Mouse (Mus musculus): ENCODE results near the gene Oca2.
A peak's percentile ranks its signal among the peaks of the same experiment; 100 is the strongest.

Gene Oca2

DNA sequence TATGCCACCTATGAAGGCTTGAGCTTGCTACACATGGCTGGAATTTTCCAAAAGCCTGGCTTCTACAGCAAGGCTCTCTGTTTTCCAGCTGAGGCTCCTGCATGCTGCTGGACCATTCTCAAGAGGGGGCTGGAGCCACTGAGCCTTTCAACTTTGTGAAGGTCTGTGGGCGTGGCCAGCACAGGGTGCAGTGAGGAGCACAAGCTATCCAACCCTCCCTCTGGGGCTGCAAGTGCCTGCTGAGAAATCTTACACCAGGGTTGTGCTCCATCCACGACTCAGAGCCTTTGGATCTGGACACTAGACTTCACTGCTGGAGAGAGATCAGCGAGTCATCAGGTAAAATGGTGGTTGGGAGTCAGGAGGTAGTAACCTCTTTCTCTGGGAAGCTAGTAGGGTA is at the start of gene Oca2:
Gene Oca2, plus strand, starts transcription at position 218 of the 400 bp plus-strand sequence.
- DNase-seq (ENCODE audit: low spot score) = no peak

DNA sequence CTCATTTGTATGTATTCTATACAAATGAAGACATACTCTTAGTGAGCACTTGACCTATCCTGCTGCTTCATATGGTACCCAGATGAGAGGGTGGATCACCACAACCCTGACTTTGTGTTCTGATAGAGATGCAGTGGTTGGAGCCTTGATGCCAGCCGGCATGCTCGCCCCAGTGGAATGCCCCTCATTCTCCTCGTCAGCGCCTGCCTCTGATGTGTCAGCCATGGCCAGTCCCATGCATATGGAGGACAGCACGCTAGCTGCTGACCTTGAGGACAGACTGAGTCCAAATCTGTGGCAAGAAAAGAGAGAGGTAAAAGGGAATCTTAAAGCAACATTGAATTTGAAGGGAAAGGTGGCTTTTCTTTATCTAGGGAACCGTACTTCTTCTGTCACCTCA is 48.5 kb upstream of the Oca2 start:
- no peak for DNase-seq (ENCODE audit: low spot score)

DNA sequence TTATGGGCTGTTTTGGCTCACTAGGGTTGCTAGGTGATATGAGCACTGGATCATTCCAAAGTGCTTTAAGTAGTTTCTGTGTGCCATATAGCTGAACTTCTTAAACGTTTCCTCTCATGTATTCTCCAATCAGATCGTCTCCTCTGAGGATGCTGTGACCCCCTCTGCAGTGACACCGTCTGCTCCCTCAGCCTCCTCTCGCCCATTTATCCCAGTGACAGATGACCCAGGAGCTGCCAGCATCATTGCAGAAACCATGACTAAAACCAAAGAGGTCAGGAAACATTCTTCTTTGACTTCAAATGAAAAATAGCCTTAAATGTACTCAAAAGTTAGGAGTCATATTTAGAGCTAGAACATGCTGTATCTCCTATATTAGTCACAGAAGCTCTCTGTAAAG is 47.9 kb upstream of the Oca2 start:
- no peak for DNase-seq (ENCODE audit: low spot score)

DNA sequence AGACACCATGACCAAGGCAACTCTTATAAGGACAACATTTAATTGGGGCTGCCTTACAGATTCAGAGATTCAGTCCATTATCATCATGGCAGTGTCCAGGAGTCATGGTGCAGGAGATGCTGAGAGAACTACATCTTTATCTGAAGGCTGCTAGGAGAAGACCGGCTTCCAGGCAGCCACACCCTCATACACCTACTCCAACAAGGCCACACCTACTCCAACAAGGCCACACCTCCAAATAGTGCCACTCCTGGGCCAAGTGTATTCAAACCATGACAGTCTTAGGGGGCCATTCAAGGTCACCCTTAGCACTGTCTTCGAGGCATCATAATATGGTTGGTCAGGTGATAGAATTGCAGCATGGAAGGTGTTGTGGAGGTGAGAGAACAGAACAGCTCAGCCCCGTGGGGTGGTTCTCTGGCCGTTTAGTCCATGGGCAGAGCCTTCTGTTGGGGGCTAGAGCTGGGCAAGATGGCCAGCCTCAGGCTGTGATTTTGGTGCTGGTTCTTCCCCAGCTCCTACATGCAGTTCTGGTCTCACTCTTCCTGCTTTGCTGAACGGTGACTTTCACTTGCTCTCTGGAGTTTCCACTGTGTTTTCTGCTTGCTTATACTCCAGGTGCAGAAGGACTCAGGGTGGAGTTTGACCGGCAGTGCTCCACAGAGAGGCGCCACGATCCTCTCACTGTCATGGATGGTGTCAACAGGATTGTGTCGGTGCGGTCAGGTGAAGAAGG is 37.9 kb upstream of the Oca2 start:
- no peak for DNase-seq (ENCODE audit: low spot score)

DNA sequence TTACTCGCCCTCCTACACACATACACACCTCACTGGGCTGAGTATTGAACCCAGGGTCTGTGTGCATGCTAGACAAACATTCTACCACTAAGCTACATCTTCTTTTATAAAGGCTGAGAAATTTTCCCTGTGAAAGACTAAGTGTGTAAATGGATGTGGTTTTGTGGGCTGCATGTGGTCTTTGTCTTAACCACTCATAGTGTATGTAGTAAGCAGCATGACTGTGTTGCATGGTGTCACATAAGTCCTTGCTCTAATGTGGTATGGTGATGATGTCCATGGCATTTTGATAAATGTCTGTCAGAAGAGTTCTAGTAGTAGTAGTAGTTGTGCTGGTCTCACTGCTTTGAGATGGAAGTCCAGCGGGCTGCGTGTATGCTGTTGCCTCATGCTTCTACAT is 36.7 kb upstream of the Oca2 start:
- no peak for DNase-seq (ENCODE audit: low spot score)

DNA sequence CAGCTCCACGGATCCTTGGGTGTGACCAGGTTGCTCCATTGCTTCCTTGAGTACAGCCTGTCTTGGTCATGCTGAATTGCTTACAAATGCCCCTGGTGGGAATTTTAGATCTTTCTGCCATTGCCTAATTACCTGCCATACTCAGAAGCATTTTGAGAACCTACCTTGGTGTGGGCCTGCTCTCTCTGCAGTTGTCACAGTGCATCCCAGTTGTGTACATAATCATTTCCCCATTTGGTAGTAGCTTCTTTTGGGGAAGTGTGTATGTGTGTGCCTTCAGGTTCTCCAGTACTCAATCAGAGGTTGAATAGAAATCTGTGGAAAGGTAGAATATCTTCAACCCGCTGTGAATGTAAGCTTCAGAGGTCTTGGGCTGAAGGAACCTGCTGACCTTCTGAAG is 36.3 kb upstream of the Oca2 start:
- DNase-seq (ENCODE audit: low spot score) = no peak

DNA sequence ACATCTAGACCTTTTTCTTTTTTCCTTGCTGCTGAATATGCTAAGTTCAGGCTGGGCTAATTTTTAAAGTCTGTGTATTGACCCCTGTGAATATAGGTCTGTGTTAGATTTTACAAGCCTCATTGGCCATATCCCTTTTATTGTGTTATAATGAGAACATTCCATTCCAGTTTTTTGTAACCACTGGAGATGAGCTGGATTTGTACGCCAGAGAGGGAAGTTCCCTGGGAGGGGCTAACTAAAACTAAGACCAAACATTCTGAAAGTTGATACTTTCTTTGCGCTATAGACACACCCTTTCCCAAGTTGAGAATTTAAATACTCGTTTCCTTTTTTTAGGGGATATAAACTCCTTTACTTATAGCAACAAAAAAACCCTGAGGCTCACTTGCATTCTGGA is 34.7 kb upstream of the Oca2 start:
- no peak for DNase-seq (ENCODE audit: low spot score)

DNA sequence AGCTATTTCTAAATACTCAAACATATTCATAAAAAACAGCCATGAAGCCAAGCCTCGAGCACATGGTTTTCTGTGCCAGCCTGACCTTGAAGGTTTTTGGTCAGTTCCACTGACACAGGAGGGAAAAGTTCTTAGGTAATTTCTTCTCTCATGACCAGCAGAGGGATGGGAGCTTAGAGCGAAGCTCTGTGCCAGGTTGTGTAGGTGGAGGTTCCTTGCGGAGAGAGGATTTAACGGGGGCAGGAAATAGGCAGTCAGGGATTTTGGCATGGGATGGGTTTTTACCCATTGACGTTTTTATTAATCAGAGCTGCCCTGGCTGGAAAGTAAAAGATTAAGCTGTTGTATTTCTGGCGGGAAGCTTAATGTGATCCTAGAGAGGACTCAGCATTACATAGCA is 18.7 kb upstream of the Oca2 start:
- no peak for DNase-seq (ENCODE audit: low spot score)

DNA sequence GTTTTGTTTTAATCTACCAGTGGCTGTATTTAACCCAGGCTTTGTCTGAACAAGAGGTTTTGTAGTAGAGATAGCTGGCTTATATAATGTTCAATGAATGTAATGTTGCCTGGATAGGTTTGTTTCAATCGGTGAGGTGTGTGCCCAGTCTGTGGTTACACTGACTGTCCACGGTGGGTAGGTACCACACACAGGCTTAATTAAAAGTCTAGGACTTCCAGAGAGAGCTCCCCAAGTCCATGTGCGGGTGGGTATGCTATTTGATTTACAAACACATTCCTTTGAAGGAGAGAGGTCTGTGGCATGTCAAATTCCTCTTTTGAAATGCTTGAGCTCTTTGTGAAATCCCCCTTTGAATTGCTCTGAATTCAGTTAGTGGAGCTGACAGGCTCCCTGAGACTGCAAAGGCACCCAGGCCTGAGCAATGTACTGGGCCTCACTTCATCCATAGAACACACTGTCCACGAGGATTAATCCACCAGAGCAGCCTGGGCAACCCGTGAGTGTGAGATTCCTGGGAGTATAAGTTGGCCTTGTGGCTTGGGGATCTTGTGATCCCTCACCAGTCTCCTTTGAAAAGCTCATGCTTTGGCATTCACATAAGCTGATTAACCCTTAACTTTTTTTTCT is 3.7 kb upstream of the Oca2 start:
- no peak for DNase-seq (ENCODE audit: low spot score)

DNA sequence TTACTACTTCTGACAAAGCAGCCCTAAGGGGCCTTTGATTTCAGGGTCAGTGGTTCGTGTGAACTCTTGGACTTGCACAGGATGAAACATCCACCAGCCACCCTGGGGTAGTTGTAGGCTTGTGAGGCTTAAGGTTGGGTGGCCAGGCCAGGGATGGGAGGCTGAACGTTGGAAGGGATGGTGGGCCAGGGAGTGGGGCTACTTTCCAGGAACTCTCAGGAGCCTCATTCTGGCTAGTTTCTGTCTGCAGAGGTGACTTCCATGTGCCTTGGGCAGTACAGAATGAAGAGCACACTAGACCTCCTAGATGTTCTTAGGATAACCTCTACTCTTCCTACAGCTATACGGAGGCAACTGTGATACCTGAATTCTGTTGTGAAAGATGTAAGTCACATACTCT is 2.9 kb upstream of the Oca2 start:
- no peak for DNase-seq (ENCODE audit: low spot score)

DNA sequence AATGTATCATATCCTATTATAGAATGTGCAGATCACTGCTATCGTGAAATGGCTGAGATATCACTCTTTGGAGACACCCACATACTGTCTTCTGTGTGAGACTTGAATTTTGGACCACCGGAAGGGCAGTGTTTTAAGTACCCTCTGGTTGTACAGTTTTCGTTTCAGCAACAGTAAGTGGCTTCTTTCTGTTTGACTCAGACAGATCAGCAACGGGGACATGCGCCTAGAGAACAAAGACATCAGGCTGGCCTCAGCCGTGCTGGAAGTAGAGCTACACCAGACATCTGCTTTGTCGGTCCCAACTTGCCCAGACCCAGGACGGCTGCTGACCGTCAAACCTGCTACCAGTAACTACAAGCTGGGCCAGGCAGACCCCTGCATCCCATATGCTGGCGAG is 15.0 kb downstream of the Oca2 start:
- DNase-seq (ENCODE audit: low spot score) = no peak

DNA sequence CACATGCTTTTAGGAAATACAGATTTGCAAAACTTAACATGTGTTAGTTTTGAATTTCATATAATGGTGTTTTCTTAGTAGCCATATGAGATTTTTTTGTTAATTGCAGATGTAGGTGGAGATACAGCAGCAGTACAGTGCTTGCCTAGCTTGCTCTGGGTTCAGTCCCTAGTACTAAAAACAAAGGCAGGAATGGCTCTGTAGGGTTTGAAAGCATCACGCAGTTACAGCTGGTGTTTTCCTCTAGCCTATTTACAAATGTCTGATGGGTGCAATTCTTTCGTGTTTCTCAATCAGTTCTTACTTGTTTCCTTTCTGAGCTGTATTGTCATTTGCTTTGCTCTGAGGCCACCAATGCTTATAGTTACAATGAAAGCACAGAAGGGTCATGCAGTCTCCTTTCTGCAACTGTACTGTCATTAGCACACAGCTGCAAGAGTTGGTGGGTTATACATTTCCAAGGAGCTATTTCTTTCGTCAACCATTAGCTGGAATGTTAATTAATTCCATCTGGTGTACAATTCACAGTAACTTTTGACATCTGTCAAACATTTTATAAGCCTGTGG is 18.4 kb downstream of the Oca2 start:
- DNase-seq (ENCODE audit: low spot score) = no peak

DNA sequence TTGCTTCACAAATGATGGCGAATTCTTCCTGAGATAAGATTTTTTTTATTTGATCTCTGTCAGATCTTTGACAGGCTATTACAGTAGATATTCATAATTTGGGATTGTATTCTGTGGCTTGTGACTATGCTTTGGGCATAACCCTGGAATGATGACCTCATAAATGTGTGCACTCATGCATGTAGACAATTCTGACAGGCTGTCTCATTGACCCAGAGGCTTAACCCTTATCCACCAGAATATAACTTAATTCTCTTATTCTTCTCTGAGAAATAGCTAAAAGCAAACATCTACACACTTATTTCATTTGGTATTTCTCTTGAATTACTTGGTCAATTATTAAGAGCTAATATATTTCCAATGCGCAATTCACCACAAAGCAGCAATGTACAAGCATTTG is 37.9 kb downstream of the Oca2 start:
- DNase-seq (ENCODE audit: low spot score) = no peak

DNA sequence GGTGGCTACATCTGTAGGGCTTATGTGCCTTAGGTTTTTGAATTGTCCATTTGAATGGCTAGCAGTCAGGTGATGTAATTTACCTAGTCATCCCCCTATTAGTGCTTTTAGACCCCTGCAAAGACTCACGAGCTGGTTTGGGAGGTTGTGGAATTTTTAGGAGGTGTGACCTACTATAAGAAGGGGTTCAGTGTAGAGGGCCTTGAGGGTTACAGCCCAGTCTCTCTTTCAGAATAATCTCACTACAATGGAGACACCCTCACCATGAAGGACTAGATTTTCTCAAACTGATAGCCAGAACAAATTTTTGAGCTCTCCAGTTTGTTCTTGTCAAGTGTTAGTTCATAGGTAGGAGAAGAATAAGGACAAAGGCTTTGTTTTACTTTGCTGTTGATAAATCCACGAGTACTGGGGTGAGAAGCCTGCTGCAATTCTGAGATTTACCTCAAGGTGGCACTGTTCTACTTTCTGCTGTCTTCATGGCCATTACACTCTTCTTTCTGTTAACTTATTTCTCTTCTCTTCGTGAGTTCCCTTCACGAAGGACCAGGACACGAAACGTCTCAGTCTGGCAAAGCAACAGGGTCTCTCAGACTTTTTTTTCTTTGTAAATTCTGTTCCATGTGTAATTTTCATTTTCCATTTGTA is 52.0 kb downstream of the Oca2 start:
- DNase-seq (ENCODE audit: low spot score) = peak; percentile 73

DNA sequence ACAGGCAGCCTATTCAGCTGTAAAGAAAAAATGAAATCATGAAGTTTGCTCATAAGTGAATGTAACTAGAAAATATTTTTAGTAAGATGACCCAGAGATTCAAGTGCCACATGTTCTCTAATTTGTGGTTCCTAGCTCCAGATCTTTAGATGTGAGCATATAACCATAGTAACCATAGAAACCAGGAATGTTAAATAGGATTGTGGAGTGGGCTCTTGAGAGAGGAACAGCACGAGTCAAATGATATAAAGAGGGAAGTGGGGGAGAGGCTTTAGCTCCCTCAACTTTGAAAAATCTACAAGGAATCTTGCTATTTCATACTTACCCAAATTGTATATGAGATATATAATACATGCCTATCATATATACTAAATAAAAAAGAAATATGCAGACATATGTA is 64.8 kb downstream of the Oca2 start:
- DNase-seq (ENCODE audit: low spot score) = no peak

DNA sequence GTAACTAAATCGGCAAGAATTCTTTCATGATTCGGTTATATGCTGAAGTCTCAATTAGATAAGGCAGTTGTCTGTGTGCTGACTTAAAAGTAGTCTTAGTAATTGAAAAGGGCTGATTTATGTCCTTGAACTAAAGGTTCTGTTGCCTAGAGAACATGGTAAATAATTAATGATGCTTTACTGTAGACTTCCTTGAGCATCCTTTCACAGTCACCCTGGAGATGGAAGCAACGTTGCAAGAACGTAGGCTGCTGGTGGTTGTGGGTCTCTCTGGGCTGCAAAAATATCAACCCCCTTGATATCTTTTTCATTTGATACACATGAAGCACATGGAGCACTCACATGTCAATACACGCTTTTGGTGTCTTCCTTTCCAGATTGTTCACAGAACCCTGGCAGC is 74.8 kb downstream of the Oca2 start:
- no peak for DNase-seq (ENCODE audit: low spot score)

DNA sequence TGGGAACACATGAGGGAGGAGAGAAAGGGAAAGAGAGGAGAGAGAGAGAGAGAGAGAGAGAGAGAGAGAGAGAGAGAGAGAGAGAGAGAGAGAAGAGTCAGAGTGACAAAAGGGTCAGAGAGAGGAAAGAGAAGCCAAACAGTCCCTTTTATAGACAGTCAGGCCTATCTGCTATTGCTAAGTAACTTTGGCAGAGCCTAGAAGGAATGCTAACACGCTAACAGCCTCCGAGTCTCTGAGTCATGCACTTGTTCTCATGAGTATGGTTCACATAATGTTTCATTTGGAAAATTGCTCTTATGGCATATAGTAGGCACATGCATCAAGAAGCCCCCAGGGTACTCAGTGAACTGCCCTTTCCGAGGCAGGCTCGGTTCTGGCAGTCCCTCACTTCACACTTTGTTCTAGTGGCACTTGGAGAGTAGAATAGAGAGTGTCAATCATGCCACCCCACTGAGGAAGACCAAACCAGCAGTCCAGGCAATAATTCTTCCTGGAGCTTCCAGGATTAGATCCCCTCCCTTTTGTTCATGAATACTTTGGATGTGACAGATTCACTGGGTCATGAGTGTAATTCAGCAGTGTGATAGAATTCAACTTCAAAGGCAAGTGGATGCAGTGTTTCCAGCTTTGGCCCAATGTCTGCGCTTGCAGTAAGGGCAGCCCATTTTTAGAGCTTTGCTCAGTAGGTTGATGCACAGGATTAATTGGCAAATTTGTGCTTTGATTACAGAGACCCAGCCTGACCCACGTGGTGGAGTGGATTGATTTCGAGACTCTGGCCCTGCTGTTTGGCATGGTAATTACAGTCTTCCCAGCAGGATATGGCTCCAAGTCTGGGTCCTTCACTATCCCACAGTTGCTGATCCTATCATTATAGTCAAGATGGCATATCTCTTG is 76.3 kb downstream of the Oca2 start:
- no peak for DNase-seq (ENCODE audit: low spot score)

DNA sequence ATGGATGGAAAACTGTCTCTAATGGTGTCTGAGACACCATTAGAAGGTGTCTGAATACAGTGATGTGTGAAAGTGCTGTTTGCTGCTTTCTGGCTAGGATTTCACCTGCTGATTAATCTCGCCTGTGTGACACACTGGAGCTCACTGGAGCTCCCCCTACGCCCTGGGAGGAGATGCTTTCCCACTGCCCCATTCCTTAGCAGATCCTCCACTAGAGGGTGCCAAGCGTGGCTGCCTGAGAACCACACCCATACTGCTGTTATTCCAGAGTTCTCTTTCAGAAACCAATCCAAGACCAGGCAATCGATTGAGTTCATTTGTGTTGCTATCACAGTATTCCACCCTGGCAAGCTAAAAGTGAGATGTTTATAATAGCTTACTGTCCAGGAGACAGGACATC is 88.2 kb downstream of the Oca2 start:
- DNase-seq (ENCODE audit: low spot score) = peak; percentile 2

DNA sequence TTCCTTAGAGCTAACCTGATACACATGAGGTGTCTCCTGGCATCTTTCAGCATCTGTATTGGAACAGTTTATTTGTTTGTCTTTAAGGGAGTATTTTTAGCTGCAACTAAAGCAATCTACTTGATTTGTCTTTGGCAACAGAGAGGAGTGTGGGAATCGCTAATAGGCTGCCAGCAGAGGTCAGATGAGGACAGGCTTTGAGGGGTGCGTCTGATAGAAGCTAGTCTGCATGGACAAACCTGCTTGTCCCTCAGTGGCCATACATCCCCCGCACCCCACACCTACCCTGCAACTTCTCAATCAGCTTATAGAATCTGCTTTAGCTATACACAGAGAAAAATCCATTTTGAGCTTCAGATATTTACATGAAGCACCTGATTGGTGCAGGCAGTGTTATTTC is 109.0 kb downstream of the Oca2 start:
- peak; percentile 37 for DNase-seq (ENCODE audit: low spot score)

DNA sequence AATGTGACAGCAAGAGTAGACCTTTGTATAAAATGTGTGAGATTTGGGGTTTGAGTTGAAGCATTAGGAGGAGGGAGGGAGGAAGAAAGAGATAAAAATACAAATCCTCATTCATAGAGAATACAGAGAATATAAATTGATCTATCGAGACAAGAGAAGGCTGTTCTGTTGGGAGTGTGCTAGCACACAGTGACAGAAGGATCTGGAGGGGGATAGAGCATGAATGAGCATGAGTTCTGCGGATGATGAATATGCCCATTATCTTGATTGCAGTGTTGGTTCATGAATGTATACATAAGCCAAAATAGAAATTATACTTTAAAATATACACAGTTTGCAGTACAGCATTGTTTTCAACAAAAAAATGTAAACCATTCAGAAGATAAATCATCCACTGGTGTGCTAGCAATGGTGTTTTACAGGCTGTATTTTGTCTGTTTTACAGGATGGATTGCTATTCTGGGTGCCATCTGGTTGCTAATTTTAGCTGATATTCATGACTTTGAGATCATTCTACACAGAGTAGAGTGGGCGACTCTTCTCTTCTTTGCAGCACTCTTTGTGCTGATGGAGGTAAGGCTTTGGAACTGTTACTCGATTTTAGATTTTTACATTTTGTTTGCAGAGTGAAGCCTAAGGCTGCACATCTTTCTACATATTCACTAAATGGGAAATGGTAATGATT is 117.2 kb downstream of the Oca2 start:
- no peak for DNase-seq (ENCODE audit: low spot score)

DNA sequence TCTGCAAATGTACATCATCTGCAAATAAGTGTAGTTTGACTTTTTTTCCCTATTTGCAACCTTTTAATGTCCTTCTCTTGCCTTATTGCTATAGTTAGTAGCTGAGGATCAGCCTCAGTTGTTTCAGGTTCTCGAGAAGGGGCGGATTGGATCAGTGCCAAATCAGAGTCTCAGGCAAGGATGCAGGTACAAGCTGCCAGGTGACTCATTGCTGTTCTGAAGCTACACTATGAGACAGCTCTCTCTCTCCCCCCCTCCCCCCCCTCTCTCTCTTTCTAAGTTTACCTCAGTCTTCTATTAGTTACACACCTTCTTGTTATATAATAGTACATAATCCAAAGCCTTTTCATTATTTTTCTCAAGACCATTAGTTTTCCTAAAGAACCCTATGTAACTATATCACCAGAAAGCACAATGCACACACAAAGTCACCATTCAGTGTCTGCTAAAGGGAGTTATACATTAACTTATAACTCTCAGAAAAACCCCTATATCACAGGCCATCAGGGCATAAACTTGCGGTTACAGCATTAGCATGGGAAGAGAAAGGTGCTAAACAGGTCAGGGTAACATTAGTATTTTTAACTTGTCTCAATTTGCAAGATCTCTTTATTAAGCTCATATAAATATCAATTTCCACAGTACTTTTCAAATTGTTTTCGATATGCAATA is 142.3 kb downstream of the Oca2 start:
- no peak for DNase-seq (ENCODE audit: low spot score)
